Mouse (Mus musculus): Measurements from ENCODE around the gene Cyb561.

DNA sequence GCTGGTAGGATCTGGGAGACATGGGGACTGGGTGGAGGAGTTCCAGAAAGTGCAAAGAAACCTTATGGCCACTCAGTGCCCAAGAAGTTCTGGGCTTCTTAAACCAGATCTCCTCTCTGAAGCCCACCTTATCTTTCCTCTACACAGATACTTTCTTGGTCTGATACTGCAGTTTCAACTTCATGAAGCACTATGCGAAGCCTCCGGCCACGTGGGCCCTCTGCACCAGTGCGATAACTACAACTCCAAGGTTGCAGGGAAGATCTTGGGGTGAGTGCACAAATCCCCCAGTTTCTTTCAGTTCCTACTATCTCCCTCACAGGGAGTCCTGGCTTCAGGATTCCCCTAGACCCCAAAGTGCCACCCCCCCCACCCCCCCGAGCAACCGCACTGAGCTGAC, 46.9 kb upstream of the Cyb561 start:
- TF ChIP-seq CTCF (IDR thresholded peaks at IDR 0.05; ENCODE audit: low read depth) (no peak), EP300 (IDR thresholded peaks at IDR 0.05; ENCODE audit: low read depth) (no peak)
